Mouse (Mus musculus) heart, embryonic 16.5 days (tissue): ENCODE data around the gene C5ar2. TPM values are rescaled to one million over a fixed set of nuclear protein-coding genes. Genes with fewer than 3 reads are reported as not detected.

Experiments
- ATAC-seq: fragments of 200-750 bp; cut with Nextera tagmentation; replicated peaks from 2 replicates; pipeline ENCODE4 v1.8.0; 2017; ENCODE audit warnings: moderate number of reproducible peaks; ENCODE audit not compliant: insufficient read depth, low FRiP score; ENCODE audit errors: extremely low read depth
- H3K27ac ChIP-seq: fragments of 300-500 bp; sonication (generic); 2 replicates; pipeline ENCODE4 v1.5.1; 2014; ENCODE audit warnings: mild to moderate bottlenecking, low read length, control low read depth, moderate library complexity
- H3K27me3 ChIP-seq: fragments of 300-500 bp; sonication (generic); 2 replicates; pipeline ENCODE4 v1.6.1; 2014; ENCODE audit warnings: low read length, mixed read lengths; ENCODE audit not compliant: control insufficient read depth, insufficient read depth
- H3K36me3 ChIP-seq: fragments of 300-500 bp; sonication (generic); 2 replicates; pipeline ENCODE4 v1.6.1; 2014; ENCODE audit not compliant: control insufficient read depth, insufficient read depth
- H3K4me1 ChIP-seq: fragments of 300-500 bp; sonication (generic); 2 replicates; pipeline ENCODE4 v1.6.1; 2014; ENCODE audit warnings: low read length, mixed read lengths; ENCODE audit not compliant: control insufficient read depth, insufficient read depth
- H3K4me2 ChIP-seq: fragments of 300-500 bp; sonication (generic); 2 replicates; pipeline ENCODE4 v1.6.1; 2014; ENCODE audit warnings: low read depth, mild to moderate bottlenecking, control low read depth, low read length
- H3K4me3 ChIP-seq: fragments of 300-500 bp; sonication (generic); 2 replicates; pipeline ENCODE4 v1.5.1; 2014; ENCODE audit warnings: mild to moderate bottlenecking, control low read depth, low read length
- H3K9ac ChIP-seq: fragments of 300-500 bp; sonication (generic); 2 replicates; pipeline ENCODE4 v1.6.1; 2014; ENCODE audit warnings: low read length, control low read depth
- H3K9me3 ChIP-seq: fragments of 300-500 bp; sonication (generic); replicated peaks from 2 replicates; pipeline ENCODE4 v1.6.1; 2016; ENCODE audit warnings: low read length; ENCODE audit not compliant: control insufficient read depth
- WGBS: fragments of 180-500 bp; shearing (Covaris S2); extraction: QIAGEN DNeasy Blood & Tissue Kit; methylation state at CpG from one replicate; pipeline ENCODE4 v1.1.7; 2014; 5-methylcytosine and 5-hydroxymethylcytosine counted together
- polyA plus RNA-seq: library from polyadenylated mRNA; unstranded; fragments of >200 nt; fragmentation: Nextera tagmentation; extraction: Ambion mirVana; gene quantifications from 2 replicates; pipeline ENCODE4 v1.2.1, GENCODE M21; 2015

The C5ar2 gene
- 0.76 and 0.88 TPM in 2 replicates for polyA plus RNA-seq

DNA sequence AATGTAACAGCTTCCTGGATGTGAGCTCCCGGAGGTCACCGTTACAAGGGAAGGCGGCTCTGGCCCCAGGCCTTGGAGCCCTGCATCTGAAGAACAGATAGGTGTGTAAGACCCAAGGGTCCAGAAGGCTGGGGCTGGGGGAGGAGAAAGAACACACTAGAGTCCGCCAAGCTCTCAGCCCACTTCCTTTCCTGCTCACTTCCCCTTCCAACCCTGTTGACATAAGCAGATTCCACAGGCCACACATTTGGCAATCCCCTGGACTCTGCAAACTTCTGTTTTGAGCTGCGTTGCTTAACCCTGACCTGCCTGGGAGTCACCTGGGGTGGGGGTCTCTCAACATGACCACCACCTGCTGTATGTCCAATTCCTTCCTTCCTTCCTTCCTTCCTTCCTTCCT is at the start of gene C5ar2:
C5ar2 (minus strand) TSS at position 88 of the 400 bp plus-strand sequence.
- Histone ChIP-seq H3K4me1 (no peaks in the 10 kb centered on the region), H3K9ac (no peak within 1 kb of the TSS), H3K27ac (0 out of 2 replicates have a peak within 1 kb of the TSS, but pooled peaks have one; percentile 16), H3K27me3 (no peaks in the 10 kb centered on the region), H3K4me2 (no peak within 1 kb of the TSS), H3K36me3 (no peaks in the 10 kb centered on the region), H3K9me3 (no peaks in the 10 kb centered on the region), H3K4me3 (no peak within 1 kb of the TSS)
- 46% methylated on average over 5 of the region's 5 CpGs for WGBS
- ATAC-seq, result no peak

DNA sequence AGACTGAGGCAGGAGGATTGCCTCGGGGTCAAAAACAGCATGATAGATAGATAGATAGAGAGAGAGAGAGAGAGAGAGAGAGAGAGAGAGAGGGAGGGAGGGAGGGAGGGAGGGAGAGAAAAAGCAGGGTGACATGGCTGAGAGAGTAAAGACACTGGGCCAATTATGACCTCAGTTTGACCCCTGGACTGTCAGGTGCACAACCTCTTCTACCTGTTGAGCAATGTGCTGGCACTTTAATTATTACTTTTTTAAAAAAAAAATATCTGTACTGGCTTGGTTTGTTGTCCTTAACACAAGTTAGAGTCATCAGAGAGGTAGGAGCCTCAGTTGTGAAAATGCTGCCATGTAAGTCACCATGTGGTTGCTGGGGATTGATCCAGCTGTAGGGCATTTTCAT is 43.8 kb upstream of the C5ar2 start:
- no peak overlapping the region for H3K4me3 ChIP-seq
- WGBS, result 70% methylated on average over 1 of the region's 1 CpGs
- H3K4me2 ChIP-seq, result no peak overlapping the region
- H3K27me3 ChIP-seq, result no peaks in the 10 kb centered on the region
- ATAC-seq, result no peak
- peaks cover 12% of the 10 kb centered on the region for H3K36me3 ChIP-seq
- no peak overlapping the region for H3K9ac ChIP-seq
- no peaks in the 10 kb centered on the region for H3K9me3 ChIP-seq
- H3K4me1 ChIP-seq, result peaks cover 4% of the 10 kb centered on the region; the same call in 1 of the 2 replicates
- H3K27ac ChIP-seq, result no peak overlapping the region

- ATAC-seq, result no peak
- Histone ChIP-seq H3K4me1 (peaks cover 4% of the 10 kb centered on the region; the same call in 1 of the 2 replicates), H3K27ac (peak overlapping the region; percentile 98), H3K27me3 (no peaks in the 10 kb centered on the region), H3K9me3 (no peaks in the 10 kb centered on the region), H3K4me2 (peak overlapping the region; percentile 58), H3K4me3 (peak overlapping the region; percentile 78), H3K9ac (peak overlapping the region; percentile 85), H3K36me3 (peaks cover 18% of the 10 kb centered on the region)
- WGBS, result 79% methylated on average over 2 of the region's 2 CpGs
These were observed 43.1 kb upstream of the C5ar2 start for GRCm38 (mm10) chr7:16287016-16287415.

GRCm38 (mm10) chr7:16286026-16286961 is 42.3 kb upstream of the C5ar2 start, which contains the start of gene Ccdc9:
Gene Ccdc9 (minus strand): TSS chr7:16286795.
- peak; percentile 90 for ATAC-seq
- H3K4me1 ChIP-seq, result peaks cover 4% of the 10 kb centered on the region; the same call in 1 of the 2 replicates
- H3K9ac ChIP-seq, result peak within 1 kb of the TSS; percentile 85
- WGBS, result under 1% methylated on average over 63 of the region's 70 CpGs
- no peaks in the 10 kb centered on the region for H3K27me3 ChIP-seq
- peaks cover 19% of the 10 kb centered on the region for H3K36me3 ChIP-seq
- peak within 1 kb of the TSS; percentile 58 for H3K4me2 ChIP-seq
- H3K9me3 ChIP-seq, result no peaks in the 10 kb centered on the region
- H3K27ac ChIP-seq, result peak within 1 kb of the TSS; percentile 98
- H3K4me3 ChIP-seq, result peak within 1 kb of the TSS; percentile 78

- no peaks in the 10 kb centered on the region for H3K27me3 ChIP-seq
- peak overlapping the region; percentile 78 for H3K4me3 ChIP-seq
- H3K9ac ChIP-seq, result 0 out of 2 replicates have a peak overlapping the region, but pooled peaks have one; percentile 23
- ATAC-seq, result peak; percentile 25
- H3K27ac ChIP-seq, result peak overlapping the region; percentile 98
- 5% methylated on average over 14 of the region's 14 CpGs for WGBS
- H3K4me1 ChIP-seq, result peaks cover 4% of the 10 kb centered on the region; the same call in 1 of the 2 replicates
- H3K4me2 ChIP-seq, result peak overlapping the region; percentile 58
- peaks cover 25% of the 10 kb centered on the region for H3K36me3 ChIP-seq
- no peaks in the 10 kb centered on the region for H3K9me3 ChIP-seq
These were observed 41.6 kb upstream of the C5ar2 start for GRCm38 (mm10) chr7:16285450-16286025.

DNA sequence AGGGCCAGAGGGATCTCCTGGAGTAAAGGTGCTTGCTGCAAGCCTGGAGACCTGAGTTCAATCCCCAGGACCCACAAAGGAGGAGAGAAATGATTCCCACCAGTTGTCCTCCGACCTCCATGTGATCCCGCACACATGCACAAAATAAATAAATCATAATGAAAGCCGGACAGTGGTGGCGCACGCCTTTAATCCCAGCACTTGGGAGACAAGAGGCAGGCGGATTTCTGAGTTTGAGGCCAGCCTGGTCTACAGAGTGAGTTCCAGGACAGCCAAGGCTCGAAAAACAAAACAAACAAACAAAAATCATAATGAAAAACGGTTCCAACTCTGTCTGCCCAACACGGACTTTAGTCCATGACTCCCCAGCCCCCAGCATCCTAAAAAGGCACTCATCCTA is 41.0 kb upstream of the C5ar2 start:
- Histone ChIP-seq H3K4me1 (peaks cover 4% of the 10 kb centered on the region; the same call in 1 of the 2 replicates), H3K27me3 (no peaks in the 10 kb centered on the region), H3K9me3 (no peaks in the 10 kb centered on the region), H3K27ac (peak overlapping the region; percentile 98), H3K4me2 (peak overlapping the region; percentile 58), H3K36me3 (peaks cover 28% of the 10 kb centered on the region), H3K4me3 (peak overlapping the region; percentile 78), H3K9ac (no peak overlapping the region)
- 68% methylated on average over 9 of the region's 9 CpGs for WGBS
- no peak for ATAC-seq

DNA sequence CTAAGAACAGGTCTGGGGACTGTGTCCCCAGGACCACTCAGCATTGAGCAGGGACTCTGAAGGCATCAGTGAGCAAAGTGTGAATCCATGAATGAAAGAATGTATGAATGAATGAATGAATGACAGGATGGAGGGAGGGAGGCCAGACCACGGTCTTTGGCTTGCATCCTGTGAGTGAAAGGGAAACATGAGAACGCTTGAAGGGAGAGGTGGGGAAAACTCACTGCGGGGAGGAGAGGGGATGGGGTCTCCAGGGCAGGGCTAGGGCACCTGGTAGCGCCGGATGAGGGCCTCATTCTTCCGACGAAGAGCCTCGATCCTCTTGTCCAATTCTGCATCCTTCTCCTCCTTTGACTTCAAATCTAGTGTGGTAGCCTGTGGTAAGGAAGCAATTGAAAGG is 40.0 kb upstream of the C5ar2 start:
- H3K36me3 ChIP-seq, result peaks cover 28% of the 10 kb centered on the region
- ATAC-seq, result no peak
- no peaks in the 10 kb centered on the region for H3K9me3 ChIP-seq
- no peak overlapping the region for H3K4me3 ChIP-seq
- H3K27ac ChIP-seq, result no peak overlapping the region
- H3K9ac ChIP-seq, result no peak overlapping the region
- 90% methylated on average over 8 of the region's 8 CpGs for WGBS
- no peak overlapping the region for H3K4me2 ChIP-seq
- peaks cover 4% of the 10 kb centered on the region; the same call in 1 of the 2 replicates for H3K4me1 ChIP-seq
- H3K27me3 ChIP-seq, result no peaks in the 10 kb centered on the region

DNA sequence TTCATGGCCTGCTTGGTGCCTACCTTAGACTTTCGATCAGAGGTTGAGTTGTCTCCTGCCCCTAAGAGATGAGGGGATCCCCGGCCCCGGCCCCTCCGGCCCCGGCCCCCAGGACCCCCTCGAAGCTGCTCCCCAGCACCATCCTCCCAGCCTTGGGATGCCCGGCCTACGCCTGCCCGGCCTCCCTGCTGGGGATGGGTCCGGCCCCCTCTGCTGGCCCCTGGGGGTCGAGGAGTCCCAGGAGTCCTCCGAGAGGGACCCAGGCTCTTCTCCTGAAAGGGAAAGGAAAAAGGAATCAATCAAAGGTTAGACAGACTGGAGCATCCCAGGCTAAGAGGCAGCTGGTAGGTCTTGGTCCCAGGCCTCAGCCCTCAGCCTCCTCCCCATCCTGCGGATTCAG is 38.4 kb upstream of the C5ar2 start:
- Histone ChIP-seq H3K36me3 (peaks cover 38% of the 10 kb centered on the region), H3K9ac (no peak overlapping the region), H3K27ac (no peak overlapping the region), H3K4me1 (peaks cover 4% of the 10 kb centered on the region; the same call in 1 of the 2 replicates), H3K4me3 (no peak overlapping the region), H3K9me3 (no peaks in the 10 kb centered on the region), H3K4me2 (no peak overlapping the region), H3K27me3 (no peaks in the 10 kb centered on the region)
- no peak for ATAC-seq
- WGBS, result 84% methylated on average over 13 of the region's 13 CpGs
